Mouse (Mus musculus): ENCODE data around the gene Asic2. TPM values are rescaled to one million over a fixed set of nuclear protein-coding genes. Genes with fewer than 3 reads are reported as not detected.

The Asic2 gene
- total and polyA plus RNA-seq, 2 experiments from 2014 or later = 19.8 to 60.2 TPM

DNA sequence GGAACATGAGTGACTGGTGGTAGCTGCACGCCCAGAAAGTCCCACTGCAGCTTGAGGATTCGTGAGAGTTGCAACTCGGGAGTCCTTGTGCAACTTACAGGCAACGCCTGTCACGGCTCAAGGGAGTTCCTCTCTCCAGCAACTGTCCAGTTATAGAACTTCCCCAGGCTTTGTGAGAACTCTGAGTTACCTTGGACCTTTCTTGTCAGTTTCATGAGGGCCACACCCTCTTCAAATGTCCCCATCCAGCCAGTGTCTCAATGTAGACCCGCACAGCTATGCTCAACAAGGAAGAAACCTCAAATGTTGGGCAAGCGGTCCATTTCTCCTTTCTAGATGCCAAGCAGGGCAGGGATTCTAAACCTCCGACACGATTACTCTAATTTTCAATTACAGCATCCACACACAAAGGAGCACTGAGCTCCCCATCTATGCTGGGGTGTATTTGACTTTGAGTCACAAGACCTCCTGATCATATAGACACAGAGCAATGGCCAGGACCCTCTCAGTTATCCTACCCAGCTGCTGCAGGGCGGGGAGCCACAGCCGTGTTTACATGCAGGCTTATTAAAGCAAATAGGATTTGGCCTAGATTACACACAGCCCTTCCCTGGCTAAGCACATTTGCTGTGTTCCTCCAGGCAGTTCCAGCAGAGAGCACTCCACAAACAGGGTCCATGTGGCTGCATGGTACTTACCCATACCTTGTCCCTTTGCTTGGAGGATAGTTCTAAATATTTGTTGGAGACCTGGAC lies 161.2 kb downstream of the Asic2 start:
- no peaks in the 10 kb centered on the region for H3K9me3 ChIP-seq (ENCODE audit: low read length)
- H3K36me3 ChIP-seq (ENCODE audit: insufficient read depth, low read length) = no peaks in the 10 kb centered on the region
- H3K4me1 ChIP-seq (ENCODE audit: insufficient read depth, low read length) = no peaks in the 10 kb centered on the region
- TF ChIP-seq CTCF (IDR thresholded peaks at IDR 0.05) = no peak
- H3K27me3 ChIP-seq (ENCODE audit: insufficient read depth, low read length) = no peaks in the 10 kb centered on the region
- no peak overlapping the region for H3K4me3 ChIP-seq (ENCODE audit: low read depth, low read length)
- H3K27ac ChIP-seq (ENCODE audit: low read depth, low read length) = no peak overlapping the region
- 80% methylated on average over 11 of the region's 11 CpGs for WGBS
- DNase-seq (ENCODE audit: low spot score) (peak; percentile 12), ATAC-seq (ENCODE audit: low FRiP score) (no peak)
- H3K9ac ChIP-seq (replicated peaks; ENCODE audit: low read length, poor library complexity, severe bottlenecking) = no peak overlapping the region
- H3K4me2 ChIP-seq (ENCODE audit: low read depth, low read length, poor library complexity, severe bottlenecking) = no peak overlapping the region

DNA sequence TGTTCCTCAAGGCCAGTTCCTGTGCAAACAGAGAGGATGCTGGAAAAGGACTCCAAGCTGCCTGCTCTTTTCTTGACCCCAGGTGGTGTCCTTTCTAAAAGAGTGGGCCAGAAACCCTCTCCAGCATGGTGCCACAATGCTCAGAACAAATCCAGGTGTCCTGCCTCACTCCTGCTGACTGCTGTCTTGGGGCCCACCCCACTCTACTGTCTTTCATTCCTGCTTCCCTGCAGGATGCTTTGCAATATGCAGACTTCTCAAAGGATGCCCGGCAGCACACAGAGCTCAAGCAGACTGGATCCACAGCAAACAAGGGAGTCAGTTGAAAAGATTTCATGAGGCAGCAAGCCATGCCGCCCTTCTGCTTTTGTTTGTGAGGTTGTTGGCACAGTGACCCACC lies 164.7 kb downstream of the Asic2 start:
- Histone ChIP-seq H3K4me3 (ENCODE audit: low read depth, low read length) (no peak overlapping the region), H3K36me3 (ENCODE audit: insufficient read depth, low read length) (no peaks in the 10 kb centered on the region), H3K4me2 (ENCODE audit: low read depth, low read length, poor library complexity, severe bottlenecking) (no peak overlapping the region), H3K27me3 (ENCODE audit: insufficient read depth, low read length) (no peaks in the 10 kb centered on the region), H3K27ac (ENCODE audit: low read depth, low read length) (no peak overlapping the region), H3K9me3 (ENCODE audit: low read length) (no peaks in the 10 kb centered on the region), H3K9ac (replicated peaks; ENCODE audit: low read length, poor library complexity, severe bottlenecking) (no peak overlapping the region), H3K4me1 (ENCODE audit: insufficient read depth, low read length) (no peaks in the 10 kb centered on the region)
- ATAC-seq (ENCODE audit: low FRiP score) (no peak), DNase-seq (ENCODE audit: low spot score) (no peak)
- no peak for TF ChIP-seq CTCF (IDR thresholded peaks at IDR 0.05)
- 21% methylated on average over 2 of the region's 2 CpGs for WGBS

DNA sequence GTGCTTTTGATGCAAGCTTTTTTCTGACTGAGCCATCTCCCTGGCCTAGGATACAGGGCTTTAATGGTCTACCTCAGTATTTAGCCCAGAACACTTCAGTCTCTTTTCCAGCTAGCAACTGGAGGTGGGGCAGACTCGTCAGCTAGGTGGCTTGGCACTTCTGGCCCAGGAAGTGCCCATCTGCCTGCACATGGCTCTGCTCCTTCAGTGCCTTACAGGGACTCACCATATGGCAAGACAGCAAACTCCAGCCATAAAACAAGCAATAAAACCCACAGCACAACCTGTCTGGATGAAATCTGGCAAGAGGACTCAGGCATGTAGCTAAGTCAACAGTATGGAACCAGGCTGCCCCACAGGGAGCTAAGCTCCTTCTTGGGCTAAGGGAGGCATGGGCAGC lies 165.6 kb downstream of the Asic2 start:
- Histone ChIP-seq H3K4me2 (ENCODE audit: low read depth, low read length, poor library complexity, severe bottlenecking) (no peak overlapping the region), H3K27ac (ENCODE audit: low read depth, low read length) (no peak overlapping the region), H3K4me3 (ENCODE audit: low read depth, low read length) (no peak overlapping the region), H3K4me1 (ENCODE audit: insufficient read depth, low read length) (no peaks in the 10 kb centered on the region), H3K36me3 (ENCODE audit: insufficient read depth, low read length) (no peaks in the 10 kb centered on the region), H3K27me3 (ENCODE audit: insufficient read depth, low read length) (no peaks in the 10 kb centered on the region), H3K9me3 (ENCODE audit: low read length) (no peaks in the 10 kb centered on the region), H3K9ac (replicated peaks; ENCODE audit: low read length, poor library complexity, severe bottlenecking) (no peak overlapping the region)
- WGBS = 80% methylated on average over 1 of the region's 1 CpGs
- no peak for DNase-seq (ENCODE audit: low spot score)
- no peak for TF ChIP-seq CTCF (IDR thresholded peaks at IDR 0.05)
- no peak for ATAC-seq (ENCODE audit: low FRiP score)

DNA sequence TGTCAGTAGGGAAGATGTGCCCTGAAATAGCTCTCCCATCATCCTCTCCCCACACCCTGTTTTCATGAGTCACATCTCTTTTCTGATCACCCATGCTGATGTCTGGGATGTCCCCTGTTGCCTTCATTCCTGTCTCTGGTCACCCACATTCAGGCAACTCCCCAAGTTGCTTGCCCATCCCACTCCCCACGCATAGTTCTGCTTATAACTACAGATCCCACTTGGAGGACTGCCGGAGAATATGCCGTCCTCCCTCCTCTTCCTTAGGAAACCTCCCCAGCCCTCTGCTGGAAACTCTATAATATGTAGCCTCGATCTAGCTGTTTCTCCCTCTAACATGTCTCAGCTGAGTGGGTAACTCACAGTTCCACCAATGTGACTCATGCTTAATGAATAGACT lies 167.4 kb downstream of the Asic2 start:
- Histone ChIP-seq H3K9me3 (ENCODE audit: low read length) (no peaks in the 10 kb centered on the region), H3K27me3 (ENCODE audit: insufficient read depth, low read length) (no peaks in the 10 kb centered on the region), H3K9ac (replicated peaks; ENCODE audit: low read length, poor library complexity, severe bottlenecking) (no peak overlapping the region), H3K27ac (ENCODE audit: low read depth, low read length) (no peak overlapping the region), H3K4me3 (ENCODE audit: low read depth, low read length) (no peak overlapping the region), H3K4me1 (ENCODE audit: insufficient read depth, low read length) (no peaks in the 10 kb centered on the region), H3K4me2 (ENCODE audit: low read depth, low read length, poor library complexity, severe bottlenecking) (no peak overlapping the region), H3K36me3 (ENCODE audit: insufficient read depth, low read length) (no peaks in the 10 kb centered on the region)
- 74% methylated on average over 4 of the region's 4 CpGs for WGBS
- DNase-seq (ENCODE audit: low spot score) = no peak
- ATAC-seq (ENCODE audit: low FRiP score) = no peak
- TF ChIP-seq CTCF (IDR thresholded peaks at IDR 0.05) = no peak

DNA sequence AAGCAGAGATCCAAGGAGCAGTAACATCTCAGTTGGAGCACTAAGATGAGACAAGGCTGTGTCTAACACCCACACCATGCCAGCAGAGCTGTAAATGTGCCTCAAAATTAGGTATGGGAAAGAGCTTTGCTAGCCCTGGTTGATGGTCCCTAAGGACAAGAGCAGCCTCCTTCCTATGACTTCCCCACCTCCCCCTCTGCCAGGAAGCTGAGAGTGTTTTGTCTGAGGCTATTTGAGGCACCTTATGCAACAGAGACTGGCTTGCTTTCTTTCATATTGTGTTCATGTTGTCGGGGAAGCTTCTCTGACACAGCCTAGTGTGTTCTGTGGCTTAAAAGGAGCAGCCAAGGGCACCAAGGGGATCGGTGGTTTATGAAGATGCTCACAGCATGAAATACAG lies 174.7 kb downstream of the Asic2 start:
- ATAC-seq (ENCODE audit: low FRiP score) = no peak
- Histone ChIP-seq H3K27me3 (ENCODE audit: insufficient read depth, low read length) (no peaks in the 10 kb centered on the region), H3K9me3 (ENCODE audit: low read length) (no peaks in the 10 kb centered on the region), H3K9ac (replicated peaks; ENCODE audit: low read length, poor library complexity, severe bottlenecking) (no peak overlapping the region), H3K36me3 (ENCODE audit: insufficient read depth, low read length) (no peaks in the 10 kb centered on the region), H3K27ac (ENCODE audit: low read depth, low read length) (no peak overlapping the region), H3K4me3 (ENCODE audit: low read depth, low read length) (no peak overlapping the region), H3K4me2 (ENCODE audit: low read depth, low read length, poor library complexity, severe bottlenecking) (no peak overlapping the region), H3K4me1 (ENCODE audit: insufficient read depth, low read length) (no peaks in the 10 kb centered on the region)
- TF ChIP-seq CTCF (IDR thresholded peaks at IDR 0.05) = no peak
- DNase-seq (ENCODE audit: low spot score) = no peak
- 63% methylated on average over 2 of the region's 2 CpGs for WGBS

DNA sequence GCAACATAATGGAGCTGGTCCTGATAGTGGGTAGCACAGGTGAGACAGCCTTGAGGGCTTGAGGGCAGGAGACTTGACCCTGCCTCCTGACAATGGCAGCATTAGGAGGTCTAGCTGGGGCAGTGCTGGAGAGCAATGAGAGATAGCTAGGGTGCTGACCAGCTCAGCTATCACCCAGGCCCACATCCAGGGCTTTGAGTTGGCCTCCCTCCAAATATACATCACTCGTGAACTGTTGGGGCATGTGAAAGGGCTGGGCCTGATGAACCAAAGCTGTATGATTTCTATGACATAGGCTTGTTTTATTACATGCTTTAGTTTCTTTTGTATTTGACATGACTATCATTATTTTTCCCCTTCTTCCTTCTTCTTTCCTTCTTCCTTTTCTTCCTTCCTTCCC lies 176.7 kb downstream of the Asic2 start:
- DNase-seq (ENCODE audit: low spot score) (no peak), ATAC-seq (ENCODE audit: low FRiP score) (no peak)
- no peaks in the 10 kb centered on the region for H3K36me3 ChIP-seq (ENCODE audit: insufficient read depth, low read length)
- no peak overlapping the region for H3K9ac ChIP-seq (replicated peaks; ENCODE audit: low read length, poor library complexity, severe bottlenecking)
- H3K4me2 ChIP-seq (ENCODE audit: low read depth, low read length, poor library complexity, severe bottlenecking) = no peak overlapping the region
- no peaks in the 10 kb centered on the region for H3K4me1 ChIP-seq (ENCODE audit: insufficient read depth, low read length)
- no peaks in the 10 kb centered on the region for H3K27me3 ChIP-seq (ENCODE audit: insufficient read depth, low read length)
- no peak overlapping the region for H3K4me3 ChIP-seq (ENCODE audit: low read depth, low read length)
- no peak for TF ChIP-seq CTCF (IDR thresholded peaks at IDR 0.05)
- H3K9me3 ChIP-seq (ENCODE audit: low read length) = no peaks in the 10 kb centered on the region
- no peak overlapping the region for H3K27ac ChIP-seq (ENCODE audit: low read depth, low read length)
- WGBS = 70% methylated on average over 1 of the region's 1 CpGs

All from midbrain, postnatal 0 days (tissue).